Mouse (Mus musculus) kidney, embryonic 14.5 days (tissue): ENCODE results near the gene Slc22a15. TPM values are rescaled to one million over a fixed set of nuclear protein-coding genes. Genes with fewer than 3 reads are reported as not detected.

ENCODE experiments used
- ATAC-seq: fragments of 200-750 bp; cut with Nextera tagmentation; 2 replicates; pipeline ENCODE4 v1.8.0; 2017; ENCODE audit warnings: moderate number of reproducible peaks, mild to moderate bottlenecking, moderate TSS enrichment, moderate library complexity; ENCODE audit not compliant: low FRiP score, low TSS enrichment
- H3K27ac ChIP-seq: fragments of 300-500 bp; sonication (generic); 2 replicates; pipeline ENCODE4 v1.5.1; 2014; ENCODE audit warnings: low read depth, mild to moderate bottlenecking, low read length, moderate library complexity, mixed read lengths
- H3K27me3 ChIP-seq: fragments of 300-500 bp; sonication (generic); 2 replicates; pipeline ENCODE4 v1.6.1; 2014; ENCODE audit warnings: mild to moderate bottlenecking, low read length; ENCODE audit not compliant: control insufficient read depth, insufficient read depth
- H3K36me3 ChIP-seq: fragments of 300-500 bp; sonication (generic); 2 replicates; pipeline ENCODE4 v1.6.1; 2014; ENCODE audit warnings: low read length, mixed read lengths; ENCODE audit not compliant: control insufficient read depth, insufficient read depth
- H3K4me1 ChIP-seq: fragments of 300-500 bp; sonication (generic); 2 replicates; pipeline ENCODE4 v1.6.1; 2014; ENCODE audit warnings: low read length, mixed read lengths; ENCODE audit not compliant: control insufficient read depth, insufficient read depth
- H3K4me2 ChIP-seq: fragments of 300-500 bp; sonication (generic); replicated peaks from 2 replicates; pipeline ENCODE4 v1.6.1; 2014; ENCODE audit warnings: low read depth, mild to moderate bottlenecking, low read length
- H3K4me3 ChIP-seq: fragments of 300-500 bp; sonication (generic); 2 replicates; pipeline ENCODE4 v1.5.1; 2014; ENCODE audit warnings: mild to moderate bottlenecking, low read length
- H3K9ac ChIP-seq: fragments of 300-500 bp; sonication (generic); 2 replicates; pipeline ENCODE4 v1.6.1; 2014; ENCODE audit warnings: low read depth, mild to moderate bottlenecking, low read length, moderate library complexity
- H3K9me3 ChIP-seq: fragments of 300-500 bp; sonication (generic); 2 replicates; pipeline ENCODE4 v1.6.1; 2016; ENCODE audit warnings: low read length; ENCODE audit not compliant: control insufficient read depth
- WGBS: fragments of 180-500 bp; shearing (Covaris S2); extraction: QIAGEN DNeasy Blood & Tissue Kit; methylation state at CpG from one replicate; pipeline ENCODE4 v1.1.7; 2014; 5-methylcytosine and 5-hydroxymethylcytosine counted together
- polyA plus RNA-seq: library from polyadenylated mRNA; unstranded; fragments of >200 nt; fragmentation: Nextera tagmentation; extraction: Ambion mirVana; gene quantifications from 2 replicates; pipeline ENCODE4 v1.2.1, GENCODE M21; 2014

The Slc22a15 gene
- polyA plus RNA-seq, 1 experiment from 2014 or later = 4.3 TPM

DNA sequence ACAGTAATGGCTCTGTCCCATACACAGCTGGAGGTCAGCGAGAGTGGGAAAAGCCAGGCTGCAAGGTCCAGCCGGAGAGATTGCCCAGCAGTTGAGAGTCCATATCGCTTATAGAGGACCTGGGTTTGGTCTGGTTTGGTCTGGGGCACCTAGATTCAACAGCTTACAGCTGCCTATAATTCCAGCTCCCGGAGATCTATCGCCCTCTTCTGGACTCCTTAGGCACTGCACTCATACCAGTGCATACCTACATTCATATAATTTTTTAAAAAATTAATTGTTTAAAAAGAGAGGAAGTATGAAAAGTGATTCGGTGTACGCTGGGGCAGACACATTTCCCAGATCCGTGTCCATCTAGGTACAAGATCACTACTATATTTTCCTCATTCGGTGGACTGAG lies 84.9 kb downstream of the Slc22a15 start:
- Histone ChIP-seq H3K9me3 (no peaks in the 10 kb centered on the region), H3K27ac (no peak overlapping the region), H3K27me3 (no peaks in the 10 kb centered on the region), H3K36me3 (no peaks in the 10 kb centered on the region), H3K4me2 (no peak overlapping the region), H3K4me1 (0 out of 2 replicates have a peak, but pooled peaks cover 2% of the 10 kb centered on the region), H3K4me3 (no peak overlapping the region), H3K9ac (no peak overlapping the region)
- ATAC-seq = no peak
- WGBS = 86% methylated on average over 9 of the region's 9 CpGs

DNA sequence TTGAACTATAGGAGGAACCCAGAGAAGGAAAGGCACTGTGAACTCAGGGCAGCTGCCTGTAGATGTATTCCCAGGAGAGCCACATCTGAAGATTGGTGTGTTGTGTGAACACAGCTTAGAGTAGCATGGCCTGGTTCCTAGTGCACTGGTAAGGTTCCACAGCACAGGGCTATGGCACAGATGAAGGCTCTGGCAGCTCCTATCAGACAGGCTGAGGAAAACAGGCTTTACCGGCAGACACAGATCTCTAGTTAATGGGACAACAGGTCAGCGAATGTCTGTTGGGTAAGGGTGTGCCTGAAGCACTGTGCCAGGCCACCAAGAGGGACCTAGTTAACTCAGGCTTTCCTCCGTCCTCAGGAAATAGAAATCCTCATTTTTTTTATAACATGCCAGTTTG lies 87.3 kb downstream of the Slc22a15 start:
- Histone ChIP-seq H3K9me3 (no peaks in the 10 kb centered on the region), H3K4me2 (no peak overlapping the region), H3K36me3 (no peaks in the 10 kb centered on the region), H3K27ac (no peak overlapping the region), H3K4me1 (0 out of 2 replicates have a peak, but pooled peaks cover 2% of the 10 kb centered on the region), H3K9ac (no peak overlapping the region), H3K27me3 (no peaks in the 10 kb centered on the region), H3K4me3 (no peak overlapping the region)
- 83% methylated on average over 3 of the region's 3 CpGs for WGBS
- ATAC-seq = no peak

DNA sequence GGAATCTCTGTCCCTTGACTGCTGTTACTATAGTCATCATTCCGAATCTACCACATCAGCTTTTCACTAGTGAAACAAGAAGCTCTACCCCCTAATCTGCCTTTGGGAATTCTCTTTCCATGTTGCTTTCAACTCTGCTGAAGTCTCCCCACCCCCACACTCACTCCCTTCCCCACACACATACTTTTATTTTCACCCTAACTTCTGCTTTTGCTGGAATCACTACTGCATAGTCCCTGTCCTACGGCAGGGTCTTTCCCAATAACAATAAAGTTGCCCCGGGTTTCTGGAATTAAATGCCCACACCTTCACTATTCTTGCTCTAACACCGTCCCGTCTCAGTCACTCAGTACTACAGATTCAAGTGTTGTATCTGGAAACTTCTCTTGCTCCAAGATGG lies 87.7 kb downstream of the Slc22a15 start:
- no peaks in the 10 kb centered on the region for H3K9me3 ChIP-seq
- peak overlapping the region; percentile 25 for H3K4me3 ChIP-seq
- ATAC-seq = no peak; the same call in 1 of the 2 replicates
- 66% methylated on average over 5 of the region's 5 CpGs for WGBS
- no peak overlapping the region for H3K27ac ChIP-seq
- H3K36me3 ChIP-seq = no peaks in the 10 kb centered on the region
- H3K4me2 ChIP-seq = peak overlapping the region; percentile 35
- peak overlapping the region; percentile 35; the same call in 1 of the 2 replicates for H3K9ac ChIP-seq
- H3K27me3 ChIP-seq = no peaks in the 10 kb centered on the region
- 0 out of 2 replicates have a peak, but pooled peaks cover 2% of the 10 kb centered on the region for H3K4me1 ChIP-seq

DNA sequence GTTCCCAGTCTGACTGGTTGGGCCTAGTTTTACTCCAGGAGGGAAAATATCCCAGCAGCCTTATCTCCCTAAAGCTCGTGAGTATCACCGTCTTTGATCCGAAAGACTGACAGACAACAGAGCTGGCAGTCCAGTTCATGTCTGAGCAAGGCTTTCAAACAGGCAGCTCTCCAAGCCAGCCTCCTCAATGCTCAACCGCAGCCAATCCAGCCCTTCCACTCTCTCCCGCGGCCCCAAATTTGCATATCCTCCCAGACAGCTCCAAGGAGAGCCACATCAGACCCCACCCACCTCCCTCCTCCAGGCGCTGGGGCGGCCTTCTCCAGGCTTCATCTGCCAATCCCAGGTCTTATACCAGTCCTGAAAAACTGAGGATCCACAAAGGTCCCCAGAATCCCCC lies 88.2 kb downstream of the Slc22a15 start:
- H3K4me2 ChIP-seq = peak overlapping the region; percentile 35
- H3K9me3 ChIP-seq = no peaks in the 10 kb centered on the region
- peak overlapping the region; percentile 35; the same call in 1 of the 2 replicates for H3K9ac ChIP-seq
- no peak overlapping the region for H3K27ac ChIP-seq
- 0% methylated on average over 8 of the region's 8 CpGs for WGBS
- H3K27me3 ChIP-seq = no peaks in the 10 kb centered on the region
- peak overlapping the region; percentile 25 for H3K4me3 ChIP-seq
- H3K4me1 ChIP-seq = 0 out of 2 replicates have a peak, but pooled peaks cover 2% of the 10 kb centered on the region
- ATAC-seq = peak; percentile 96
- no peaks in the 10 kb centered on the region for H3K36me3 ChIP-seq

DNA sequence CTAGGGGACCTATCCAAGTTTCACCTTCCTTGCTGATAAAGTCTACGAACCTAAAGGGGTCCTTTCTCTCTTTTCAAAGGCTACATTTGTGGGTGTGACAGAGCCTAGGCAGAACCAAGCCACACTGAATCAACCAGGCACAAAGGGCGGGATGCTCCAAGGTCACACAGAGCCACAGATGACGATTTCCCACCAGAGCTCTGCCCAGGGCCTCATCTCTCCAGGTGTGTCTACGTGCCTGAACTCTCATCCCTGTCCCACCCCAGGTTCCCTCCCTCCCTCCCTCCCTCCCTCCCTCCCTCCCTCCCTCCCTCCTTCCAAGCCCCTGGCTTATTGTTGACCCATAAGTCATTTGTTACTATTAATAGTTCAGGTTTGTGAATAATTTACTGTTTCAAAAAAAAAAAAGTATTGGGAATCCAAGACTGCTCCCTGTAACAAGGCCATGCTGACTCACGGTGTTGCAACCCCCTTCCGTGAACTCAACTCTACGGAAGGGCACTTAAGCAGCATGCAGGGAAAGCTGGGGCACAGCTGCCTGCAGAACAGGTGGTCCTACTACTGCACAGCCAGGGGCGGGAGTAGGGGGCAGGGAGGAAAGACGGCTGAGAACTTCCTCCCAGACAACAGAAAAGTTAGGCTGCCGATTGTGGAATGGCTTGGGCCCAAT lies 92.9 kb downstream of the Slc22a15 start:
- Histone ChIP-seq H3K4me2 (no peak overlapping the region), H3K27me3 (no peaks in the 10 kb centered on the region), H3K9me3 (no peaks in the 10 kb centered on the region), H3K36me3 (no peaks in the 10 kb centered on the region), H3K4me1 (0 out of 2 replicates have a peak, but pooled peaks cover 2% of the 10 kb centered on the region), H3K9ac (no peak overlapping the region), H3K4me3 (no peak overlapping the region), H3K27ac (peak overlapping the region; percentile 57)
- WGBS = 30% methylated on average over 10 of the region's 10 CpGs
- no peak for ATAC-seq

DNA sequence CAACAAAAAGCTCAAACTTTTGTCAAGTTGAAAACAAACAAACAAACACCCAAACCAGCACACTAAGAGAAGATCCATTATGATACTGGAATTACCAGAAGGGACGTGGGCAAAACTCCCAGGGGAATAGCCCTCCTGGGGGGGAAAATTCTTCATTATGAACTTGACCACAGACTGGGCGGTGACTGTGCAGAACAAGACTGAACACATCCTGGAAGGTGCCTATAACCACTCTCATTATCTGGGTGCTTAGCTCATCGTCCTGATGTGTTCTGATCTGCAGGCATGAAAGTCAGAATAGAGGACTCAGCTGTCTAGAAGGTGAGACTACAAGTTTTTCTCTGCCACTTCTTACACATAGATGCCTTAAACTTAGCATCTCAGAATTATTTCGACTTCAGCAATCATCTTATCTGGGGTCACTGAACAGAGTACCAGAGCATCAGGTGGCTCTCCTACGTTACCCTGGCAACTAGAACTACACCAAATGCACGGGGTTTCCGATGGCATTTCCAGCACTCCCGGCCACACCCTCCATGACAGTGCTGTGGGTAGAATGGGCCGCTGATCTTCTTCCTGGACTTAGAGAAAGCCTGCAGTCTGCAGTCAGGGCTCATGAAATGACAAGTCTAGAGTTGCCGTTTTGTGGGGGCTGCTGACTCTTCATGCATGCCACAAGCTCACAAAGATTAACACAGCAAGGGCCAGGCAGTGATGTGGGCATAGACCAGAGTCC lies 94.2 kb downstream of the Slc22a15 start:
- Histone ChIP-seq H3K9ac (no peak overlapping the region), H3K36me3 (no peaks in the 10 kb centered on the region), H3K27me3 (no peaks in the 10 kb centered on the region), H3K4me3 (no peak overlapping the region), H3K9me3 (no peaks in the 10 kb centered on the region), H3K27ac (no peak overlapping the region), H3K4me2 (no peak overlapping the region), H3K4me1 (0 out of 2 replicates have a peak, but pooled peaks cover 2% of the 10 kb centered on the region)
- 66% methylated on average over 10 of the region's 10 CpGs for WGBS
- ATAC-seq = no peak; the same call in 1 of the 2 replicates

DNA sequence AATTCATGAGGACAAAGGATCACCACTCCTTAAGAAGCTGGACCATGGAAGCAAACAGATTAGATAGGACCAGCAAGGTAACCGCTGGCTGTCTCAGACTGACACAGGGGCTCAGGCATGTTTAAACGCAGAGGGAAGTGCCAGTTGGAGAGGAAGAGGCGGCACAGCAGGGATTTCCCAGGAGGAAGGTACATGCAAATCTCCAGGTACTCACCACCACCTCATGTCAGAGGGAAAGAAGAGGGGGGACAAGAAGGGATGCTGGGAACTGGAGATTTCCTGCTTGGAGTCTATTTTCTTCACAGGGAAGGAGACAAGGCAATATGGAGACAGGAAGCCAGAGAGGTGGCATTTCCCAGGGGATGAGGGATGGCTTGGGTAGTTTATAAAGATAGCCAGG lies 95.7 kb downstream of the Slc22a15 start:
- Histone ChIP-seq H3K36me3 (no peaks in the 10 kb centered on the region), H3K9ac (no peak overlapping the region), H3K4me1 (0 out of 2 replicates have a peak, but pooled peaks cover 2% of the 10 kb centered on the region), H3K4me3 (no peak overlapping the region), H3K9me3 (no peaks in the 10 kb centered on the region), H3K27me3 (no peaks in the 10 kb centered on the region), H3K27ac (no peak overlapping the region), H3K4me2 (no peak overlapping the region)
- ATAC-seq = no peak
- 50% methylated on average over 3 of the region's 3 CpGs for WGBS

DNA sequence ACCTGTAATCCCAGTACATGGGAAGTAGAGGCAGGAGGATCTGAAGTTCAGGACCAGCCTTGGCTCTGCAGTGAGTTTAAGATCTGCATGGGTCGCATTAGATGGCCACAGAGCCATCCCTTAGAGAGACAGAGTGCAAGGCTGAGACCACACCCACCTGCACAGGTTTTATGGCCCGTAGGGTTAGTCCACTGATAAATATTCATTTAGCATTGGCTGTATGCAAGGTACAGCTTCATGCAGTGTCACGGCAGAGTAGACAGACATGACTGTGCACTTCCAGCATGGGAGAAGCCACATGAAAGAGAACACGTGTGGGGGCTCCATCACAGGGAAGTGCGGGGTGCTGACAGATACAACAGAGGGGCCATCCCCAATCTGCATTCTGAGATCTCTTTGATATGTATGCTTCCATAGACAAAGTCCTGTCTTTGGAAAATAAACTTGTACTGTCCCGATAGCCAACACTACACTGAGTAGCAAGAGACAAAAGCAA lies 97.0 kb downstream of the Slc22a15 start:
- Histone ChIP-seq H3K4me1 (0 out of 2 replicates have a peak, but pooled peaks cover 2% of the 10 kb centered on the region), H3K4me2 (no peak overlapping the region), H3K4me3 (no peak overlapping the region), H3K9ac (no peak overlapping the region), H3K9me3 (no peaks in the 10 kb centered on the region), H3K27me3 (no peaks in the 10 kb centered on the region), H3K36me3 (no peaks in the 10 kb centered on the region), H3K27ac (no peak overlapping the region)
- no peak for ATAC-seq
- WGBS = 75% methylated on average over 6 of the region's 6 CpGs

DNA sequence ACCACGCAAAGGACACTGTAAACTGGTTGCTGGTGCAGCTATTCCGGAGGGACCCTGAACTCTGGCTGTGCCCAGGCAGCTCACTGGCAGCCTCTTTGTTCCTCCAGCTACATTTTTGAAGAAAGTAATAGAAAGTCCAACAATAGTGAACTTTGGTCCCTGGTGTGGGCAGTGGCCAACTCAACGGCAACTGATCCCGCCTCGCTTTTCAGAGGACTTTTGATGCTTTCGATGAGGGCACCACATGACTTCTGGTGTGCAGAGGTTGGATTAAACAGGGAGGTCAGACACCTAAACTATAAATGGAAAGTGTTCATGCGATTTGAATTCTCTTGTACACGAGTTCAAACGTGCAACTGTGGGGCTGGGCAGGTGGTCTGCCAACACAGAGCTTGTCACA lies 99.9 kb downstream of the Slc22a15 start:
- no peak for ATAC-seq
- Histone ChIP-seq H3K27ac (no peak overlapping the region), H3K27me3 (no peaks in the 10 kb centered on the region), H3K9ac (no peak overlapping the region), H3K9me3 (no peaks in the 10 kb centered on the region), H3K36me3 (no peaks in the 10 kb centered on the region), H3K4me2 (no peak overlapping the region), H3K4me3 (no peak overlapping the region), H3K4me1 (no peaks in the 10 kb centered on the region)
- WGBS = 92% methylated on average over 9 of the region's 9 CpGs
